Mouse (Mus musculus) right cerebral cortex, adult 18-20 months (tissue): ENCODE data around the gene Abca4.
A peak's percentile ranks its signal among the peaks of the same experiment; 100 is the strongest.

ENCODE experiments used
- DNase-seq: peaks from one replicate; pipeline ENCODE4 v3.0.0; 2022; ENCODE audit warnings: mixed read lengths

Abca4 gene

DNA sequence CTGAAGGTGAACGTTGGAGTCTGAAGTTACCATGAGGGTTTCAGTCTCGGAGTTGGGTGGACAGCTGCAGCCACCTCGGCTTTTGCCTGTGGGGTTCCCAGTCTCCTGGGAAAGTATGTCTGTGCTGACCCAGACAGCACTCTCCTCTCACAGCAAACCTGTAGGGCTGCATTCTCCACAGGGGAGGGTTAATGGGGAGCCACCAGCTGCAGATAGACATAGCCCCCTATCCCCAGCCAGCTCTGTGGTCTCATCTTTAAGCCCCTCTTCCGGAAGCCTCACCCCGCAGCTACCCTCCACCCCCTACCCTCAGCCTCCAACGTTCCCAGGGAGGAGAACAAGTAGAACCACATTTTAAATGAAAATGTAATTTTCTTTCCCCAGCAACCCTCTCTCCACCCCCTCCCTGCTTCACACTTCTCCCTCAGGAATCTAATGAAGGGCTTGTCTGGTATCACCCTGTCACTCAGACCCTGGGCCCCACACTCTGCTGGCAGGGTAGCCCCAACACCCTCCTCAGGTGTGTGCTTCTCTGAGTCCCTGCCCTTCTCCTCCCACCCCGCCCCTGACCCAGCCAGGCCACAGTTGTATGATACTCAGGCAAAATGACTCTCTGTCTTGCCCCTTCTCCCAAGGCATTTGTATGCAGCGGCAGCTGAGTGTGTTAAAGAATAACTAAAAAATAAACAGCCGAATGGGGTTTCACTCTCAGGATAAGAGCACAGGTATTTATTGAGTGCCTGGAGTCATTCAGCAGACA lies 14.4 kb downstream of the Abca4 start:
- no peak for DNase-seq

DNA sequence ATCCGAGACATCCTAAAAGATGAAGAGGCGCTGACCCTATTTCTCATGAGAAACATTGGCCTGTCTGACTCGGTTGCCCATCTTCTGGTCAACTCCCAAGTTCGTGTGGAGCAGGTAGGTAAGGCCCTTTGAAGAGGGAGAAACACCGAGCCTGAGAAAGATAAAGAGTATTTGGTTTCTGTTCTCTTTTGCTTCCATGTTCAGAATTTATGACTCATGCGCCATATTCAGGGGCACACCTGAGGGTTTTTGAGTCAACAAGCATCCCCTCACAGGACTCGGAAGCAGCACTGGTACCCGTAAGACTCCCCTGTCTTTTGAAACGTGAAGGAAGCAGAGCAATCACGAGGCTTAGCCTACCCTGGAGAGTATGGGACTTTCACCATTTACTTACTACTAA lies 18.3 kb downstream of the Abca4 start:
- DNase-seq = no peak

GRCm38 (mm10) chr3:122064556-122065410 lies 20.5 kb downstream of the Abca4 start:
- DNase-seq = no peak

GRCm38 (mm10) chr3:122071769-122072168 lies 27.5 kb downstream of the Abca4 start:
- DNase-seq = no peak

DNA sequence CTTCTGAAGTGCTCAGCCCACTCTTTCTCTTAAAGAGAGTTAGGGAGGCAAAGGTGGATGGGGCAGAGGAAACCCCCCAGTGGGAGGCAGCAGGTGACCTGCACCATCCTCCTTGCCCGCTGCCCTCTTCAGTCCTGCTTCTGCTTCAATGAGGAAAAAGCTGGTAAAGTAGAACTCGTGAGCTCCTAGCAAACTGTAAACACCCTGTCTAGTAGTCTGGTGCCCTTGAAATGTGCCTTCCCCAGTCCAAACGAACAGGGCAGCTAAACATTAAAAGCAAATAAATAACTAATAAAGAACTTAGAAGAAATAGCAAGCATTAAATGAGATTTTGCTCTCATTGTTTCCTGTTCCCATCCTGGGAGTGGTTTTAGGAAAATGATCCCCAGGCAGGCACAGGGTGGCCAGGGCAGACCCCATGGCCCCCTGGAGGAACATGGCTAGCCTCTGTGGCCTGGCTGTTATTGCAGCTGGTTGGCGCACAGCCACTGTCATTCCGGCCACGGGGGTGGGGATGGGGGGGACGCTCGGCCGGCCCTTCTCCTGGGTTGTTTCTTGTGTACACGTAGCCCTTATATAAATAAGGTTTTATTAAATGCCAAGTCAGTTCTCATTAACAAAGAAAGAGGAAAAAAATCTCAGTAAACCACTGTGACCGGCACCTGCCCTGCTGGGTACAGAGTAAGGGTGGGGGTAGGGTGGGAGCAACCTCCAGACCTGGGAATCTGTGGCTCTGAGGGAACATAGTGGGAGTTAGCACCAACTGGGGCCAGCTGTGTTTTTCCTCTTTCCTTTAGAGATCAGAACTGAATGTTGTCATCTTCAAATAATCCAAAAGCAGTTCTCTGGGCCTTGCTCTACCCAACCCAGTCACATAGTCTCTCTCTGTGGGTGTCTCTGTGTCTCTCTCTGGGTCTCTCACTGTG lies 28.7 kb downstream of the Abca4 start:
- DNase-seq = no peak

DNA sequence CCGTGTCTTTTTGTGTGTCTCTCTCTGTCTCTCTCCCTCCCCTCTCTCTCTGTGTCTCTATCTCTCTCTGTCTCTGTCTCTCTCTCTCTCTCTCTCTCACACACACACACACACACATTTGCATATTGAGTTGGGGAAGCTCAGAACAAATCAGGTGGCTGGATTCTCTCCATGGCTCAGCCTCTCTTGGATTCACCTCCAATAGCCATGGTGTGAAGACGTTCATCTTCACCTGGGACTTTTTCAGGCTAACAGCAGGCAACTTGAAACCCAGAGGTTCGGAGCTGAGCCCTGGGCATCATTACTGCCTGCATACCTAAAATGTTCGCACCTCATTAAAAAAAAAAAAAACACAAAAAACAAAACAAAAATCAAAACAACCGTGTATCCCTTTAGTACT lies 29.4 kb downstream of the Abca4 start:
- DNase-seq = no peak

GRCm38 (mm10) chr3:122074334-122074733 lies 30.1 kb downstream of the Abca4 start:
- no peak for DNase-seq

- DNase-seq = peak; percentile 59
Observed at GRCm38 (mm10) chr3:122078141-122078540, 33.9 kb downstream of the Abca4 start.

DNA sequence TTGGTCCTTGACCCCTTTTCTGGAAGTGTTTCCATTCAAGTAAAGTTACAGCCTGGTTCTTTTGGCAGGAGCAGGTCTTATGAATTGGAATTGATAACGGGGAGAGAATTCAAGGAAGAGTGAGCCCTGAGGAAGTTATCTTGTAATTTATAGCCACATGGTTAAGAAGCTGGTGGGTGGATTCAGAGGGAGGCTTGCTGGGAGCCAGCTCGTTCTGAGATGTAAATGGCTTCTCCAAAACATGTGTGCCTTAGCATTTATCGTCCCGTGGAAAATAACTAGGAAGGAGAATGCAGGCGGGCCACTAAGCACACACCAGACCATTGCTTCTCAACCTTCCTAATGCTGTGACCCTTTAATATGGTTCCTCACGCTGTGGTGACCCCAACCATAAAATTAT lies 34.9 kb downstream of the Abca4 start:
- no peak for DNase-seq

DNA sequence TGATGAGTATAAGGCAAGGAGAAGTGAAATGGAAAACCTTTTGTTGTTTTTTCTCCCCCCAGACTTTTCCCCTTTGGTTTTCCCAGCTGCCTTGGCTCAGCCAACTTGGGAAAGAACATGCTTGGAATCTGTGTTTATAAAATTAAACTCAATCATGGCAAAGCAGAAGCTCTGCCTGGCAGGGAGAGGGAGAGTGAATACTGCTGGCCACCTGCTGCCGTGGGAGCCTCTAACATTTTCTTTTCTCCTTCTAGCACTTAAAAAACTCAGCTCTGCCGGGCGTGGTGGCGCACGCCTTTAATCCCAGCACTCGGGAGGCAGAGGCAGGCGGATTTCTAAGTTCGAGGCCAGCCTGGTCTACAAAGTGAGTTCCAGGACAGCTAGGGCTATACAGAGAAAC lies 37.4 kb downstream of the Abca4 start:
- DNase-seq = peak; percentile 26

- no peak for DNase-seq
Observed at GRCm38 (mm10) chr3:122082338-122082737, 38.1 kb downstream of the Abca4 start.

DNA sequence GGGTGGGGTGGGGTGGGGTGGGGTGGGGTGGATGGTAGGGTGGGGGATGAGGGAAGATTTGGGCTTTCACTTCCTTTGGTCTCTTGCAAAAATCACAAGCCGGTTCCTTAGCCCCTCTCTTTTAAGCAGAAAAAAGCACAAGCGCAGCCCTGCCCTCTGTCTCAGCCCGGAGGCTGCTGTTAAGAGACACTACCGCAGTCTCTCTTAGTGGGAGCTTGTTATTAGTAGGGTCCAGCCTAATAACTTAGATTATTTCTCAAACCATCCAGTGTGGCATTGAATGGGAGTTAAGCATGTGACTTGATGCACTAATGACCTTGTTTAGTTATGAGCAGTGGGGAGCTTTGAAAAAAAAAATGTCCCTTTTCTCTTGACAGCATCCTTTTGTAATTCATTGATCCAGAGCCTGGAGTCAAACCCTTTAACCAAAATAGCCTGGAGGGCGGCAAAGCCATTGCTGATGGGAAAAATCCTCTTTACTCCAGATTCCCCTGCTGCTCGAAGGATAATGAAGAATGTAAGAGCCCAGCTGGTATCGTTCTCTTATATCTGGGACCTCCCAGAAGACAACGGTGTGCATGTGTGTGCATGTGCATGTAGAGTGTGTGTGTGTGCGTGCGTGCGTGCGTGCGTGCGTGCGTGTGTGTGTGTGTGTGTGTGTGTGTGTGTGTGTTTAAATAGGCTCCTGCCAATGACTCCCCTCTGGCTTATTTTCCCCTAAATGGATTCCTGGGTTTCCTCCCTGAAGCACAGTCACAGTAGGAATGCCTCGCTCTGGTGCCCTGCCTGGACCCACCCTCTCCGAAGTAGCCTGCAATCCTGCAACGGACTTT lies 41.1 kb downstream of the Abca4 start:
- peak; percentile 9 for DNase-seq

GRCm38 (mm10) chr3:122088054-122088681 lies 43.9 kb downstream of the Abca4 start:
- DNase-seq = no peak

- DNase-seq = no peak
Observed at GRCm38 (mm10) chr3:122090338-122090737, 46.1 kb downstream of the Abca4 start.

DNA sequence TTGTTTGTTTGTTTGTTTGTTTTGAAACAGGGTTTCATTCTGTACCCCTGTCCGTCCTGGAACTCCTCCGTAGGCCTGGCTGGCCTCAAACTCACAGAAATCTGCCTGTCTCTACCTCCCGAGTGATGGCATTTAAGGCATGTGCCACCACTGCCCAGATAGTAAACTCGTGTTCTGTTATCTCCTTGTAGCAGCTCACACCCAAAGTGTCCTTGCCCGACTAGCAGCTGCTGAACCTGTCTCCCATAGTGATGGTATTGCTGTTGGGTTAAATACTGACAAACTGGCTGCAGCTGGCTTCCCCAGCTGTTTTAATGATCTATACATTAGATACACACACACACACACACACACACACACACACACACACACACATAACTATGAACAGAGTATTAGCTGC lies 55.5 kb downstream of the Abca4 start:
- no peak for DNase-seq

DNA sequence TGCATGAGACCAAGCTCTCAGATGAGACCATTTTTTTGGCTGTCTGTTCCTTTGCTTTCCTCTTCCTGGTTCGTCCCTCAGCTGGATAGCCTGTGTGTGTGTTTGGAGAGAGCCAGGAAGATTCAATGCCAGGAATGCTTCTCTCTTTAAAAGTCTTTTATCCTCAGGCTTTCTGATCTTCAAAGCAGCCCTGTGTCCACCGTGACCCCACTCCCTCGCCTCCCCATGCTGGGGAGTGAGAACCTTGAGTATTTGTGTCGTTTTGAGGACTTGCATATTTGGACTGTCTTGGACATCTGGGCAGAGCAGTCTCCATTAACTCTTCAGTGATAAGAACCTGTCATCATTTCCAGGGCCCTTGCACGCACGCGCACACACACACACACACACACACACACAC lies 57.8 kb downstream of the Abca4 start:
- no peak for DNase-seq

DNA sequence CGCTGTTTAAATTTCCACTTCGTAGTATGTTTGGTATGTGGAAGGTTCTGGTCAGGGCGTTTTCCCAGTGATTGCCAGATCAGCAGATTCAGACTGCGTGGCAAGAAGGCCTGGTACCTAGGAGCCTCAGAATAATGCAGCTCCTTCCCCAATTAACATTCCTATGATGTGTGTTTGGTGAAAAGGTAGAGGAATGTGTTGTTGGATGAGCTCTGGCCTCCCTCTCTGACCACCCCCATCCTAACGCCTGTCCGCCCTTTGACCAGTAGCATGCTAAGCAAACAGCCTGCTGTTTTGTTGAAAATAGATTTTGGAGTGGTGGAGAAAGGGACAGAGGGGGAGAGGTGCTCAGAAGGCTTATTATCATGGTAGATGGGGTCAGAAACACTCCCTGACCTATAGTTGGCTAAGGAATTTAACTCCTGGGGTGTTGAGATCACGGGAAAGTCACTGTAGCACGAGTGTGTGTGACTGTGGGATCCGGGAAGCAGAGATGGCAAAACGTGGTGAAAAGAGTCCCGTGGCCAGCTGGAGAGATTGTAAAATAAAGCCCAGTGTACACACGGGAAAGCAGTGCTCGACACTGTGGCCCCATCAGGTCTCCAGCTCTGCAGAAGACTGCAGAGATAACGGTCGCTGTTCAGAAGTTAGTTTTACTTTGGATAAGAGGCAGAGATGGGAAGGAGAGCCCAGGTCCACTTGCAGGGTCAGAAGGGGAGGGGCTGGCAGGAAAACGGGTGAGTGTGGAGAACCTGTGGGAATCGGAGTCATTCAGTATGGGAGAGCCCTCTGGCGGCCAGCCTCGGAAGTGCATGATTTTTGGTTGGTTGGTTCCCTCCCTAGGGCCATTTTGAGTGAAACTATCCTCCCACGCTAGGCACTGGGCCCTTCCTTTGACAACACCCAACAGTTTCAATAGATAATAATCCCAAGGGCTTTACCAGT lies 59.9 kb downstream of the Abca4 start:
- peak; percentile 60 for DNase-seq

DNA sequence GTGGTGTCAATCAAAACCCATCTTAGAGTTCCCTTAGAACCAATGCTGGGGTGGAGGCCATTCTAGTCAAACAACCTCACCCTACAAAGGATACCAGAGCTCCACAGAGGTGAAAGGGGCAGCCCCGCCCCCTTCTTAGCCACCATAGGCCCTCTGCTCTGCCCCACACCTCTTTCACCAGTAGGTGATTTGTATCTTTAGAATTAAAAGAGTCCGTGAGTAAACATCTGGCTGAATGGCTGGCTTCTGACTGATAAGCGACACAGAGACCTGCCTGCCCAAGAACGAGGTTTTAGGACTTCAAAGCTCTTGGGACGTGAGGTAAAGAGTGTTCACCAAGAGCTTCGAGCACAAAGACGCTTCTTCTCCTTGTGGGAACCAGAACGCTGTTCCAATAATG lies 62.7 kb downstream of the Abca4 start:
- DNase-seq = no peak

DNA sequence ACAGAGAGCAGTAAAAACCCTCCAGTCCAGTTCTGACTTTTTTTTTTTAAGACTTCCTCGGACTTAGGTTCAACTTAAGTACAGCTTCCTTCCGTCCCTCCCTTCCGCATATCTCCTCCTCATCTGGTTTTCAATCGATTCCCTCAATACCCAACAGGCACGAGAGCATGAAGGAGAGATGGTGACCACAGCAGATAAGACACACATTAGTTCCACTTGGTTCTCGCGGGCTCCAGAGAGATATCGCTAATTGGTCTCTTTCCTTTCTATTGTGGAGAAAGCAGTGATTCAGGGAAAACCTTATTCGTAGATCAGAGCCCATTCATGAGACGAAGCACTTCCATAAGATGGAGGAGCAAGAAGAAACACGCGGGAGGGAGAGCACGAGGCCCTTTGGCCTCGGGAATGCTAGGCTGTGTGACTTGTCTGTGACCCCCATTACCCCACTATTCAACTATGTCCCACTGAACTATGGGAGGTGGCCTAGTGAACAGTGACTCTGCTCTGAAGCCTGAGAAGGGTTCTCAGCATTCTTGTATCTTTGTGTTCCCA lies 63.5 kb downstream of the Abca4 start:
- DNase-seq = no peak

DNA sequence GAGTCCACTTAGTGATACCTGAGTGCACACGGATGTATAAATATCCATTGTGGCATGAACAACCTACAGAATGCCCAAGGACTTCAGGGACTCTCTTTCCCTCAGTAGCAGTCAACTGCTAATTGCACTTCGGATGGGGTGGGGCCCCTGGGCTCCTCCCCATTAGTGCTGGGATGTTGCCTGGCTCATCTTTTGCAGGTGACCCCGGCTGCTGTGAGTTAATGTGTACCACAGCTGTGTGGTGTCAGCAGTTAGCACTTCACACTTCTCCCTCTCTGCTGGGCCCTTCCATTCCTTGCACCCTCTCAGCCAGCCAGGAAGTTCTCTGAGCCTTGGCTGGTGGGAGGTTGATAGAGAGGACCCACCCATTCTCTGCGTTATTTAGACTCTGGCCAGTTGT lies 65.2 kb downstream of the Abca4 start:
- no peak for DNase-seq
